8 mouse cellular contexts compared by ENCODE assay signal in the genomic region with DNA sequence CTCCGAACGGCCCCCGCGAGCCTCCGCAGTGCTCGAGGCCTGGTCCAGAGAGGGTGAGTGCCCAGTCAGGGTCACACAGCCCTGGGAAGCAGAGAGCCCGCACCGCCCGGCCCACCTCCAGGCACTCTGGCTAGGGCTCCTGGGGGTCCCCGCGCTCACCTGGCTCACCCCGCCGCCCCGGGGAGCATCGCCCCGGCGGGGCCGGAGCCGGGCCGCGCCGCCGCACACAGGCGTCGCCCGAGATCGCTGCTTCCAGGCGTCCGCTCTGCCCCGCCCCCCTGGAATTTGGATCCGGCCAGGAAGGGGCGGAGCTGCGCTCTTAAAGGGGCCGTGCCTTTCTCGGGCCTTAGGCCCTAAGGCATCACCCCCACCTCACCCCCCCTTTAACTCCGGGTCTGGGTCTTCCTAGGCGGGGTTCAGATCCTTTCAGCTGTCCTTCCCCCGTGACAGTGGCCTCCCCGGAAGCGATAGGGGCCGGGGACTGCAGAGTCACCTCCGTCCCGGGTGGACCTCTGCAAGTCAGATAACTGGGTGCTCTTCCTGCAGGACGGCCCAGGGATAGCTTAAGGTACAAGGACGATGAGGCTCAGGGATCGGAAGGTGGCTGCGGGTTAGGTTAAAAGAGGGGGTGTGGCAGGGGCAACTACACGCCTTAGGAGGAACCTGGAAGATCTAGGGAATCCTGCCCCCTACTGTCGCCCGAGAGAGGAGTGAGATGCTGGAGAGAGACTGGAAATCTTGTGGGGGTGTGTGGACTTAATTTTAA. TPM values are rescaled to one million over a fixed set of nuclear protein-coding genes. Genes with fewer than 3 reads are reported as not detected.
A peak's percentile ranks its signal among the peaks of the same experiment; 100 is the strongest.
DNase-seq lines count a peak whose midpoint lies in the region; ATAC-seq and TF ChIP-seq lines count a peak whose summit lies in the region.

A gene (minus strand): TSS at position 272 of the 766 bp plus-strand sequence.

- H3K4me2 ChIP-seq in intestine, embryonic 15.5 days (replicated peaks): peak within 1 kb of the TSS; percentile 95
- peak within 1 kb of the TSS; percentile 92 for H3K4me2 ChIP-seq in limb, embryonic 11.5 days (ENCODE audit: low read depth, severe bottlenecking)
- H3K4me2 ChIP-seq in midbrain, embryonic 13.5 days (replicated peaks): peak within 1 kb of the TSS; percentile 86

- H3K36me3 ChIP-seq in intestine, embryonic 15.5 days: peaks cover 18% of the 10 kb centered on the region
- peaks cover 11% of the 10 kb centered on the region for H3K36me3 ChIP-seq in limb, embryonic 11.5 days (ENCODE audit: control insufficient read depth, insufficient read depth, low read length)
- peaks cover 23% of the 10 kb centered on the region for H3K36me3 ChIP-seq in midbrain, embryonic 13.5 days
- H3K36me3 ChIP-seq in spleen, adult 2 months (ENCODE audit: control insufficient read depth, insufficient read depth, low read length): peaks cover 12% of the 10 kb centered on the region

- ATAC-seq in intestine, embryonic 15.5 days: peak; percentile 86
- ATAC-seq in limb, embryonic 11.5 days (ENCODE audit: insufficient number of reproducible peaks, low FRiP score, low TSS enrichment, low read depth): peak; percentile 79
- ATAC-seq in midbrain, embryonic 13.5 days: peak; percentile 84

- peak within 1 kb of the TSS; percentile 74 for H3K27ac ChIP-seq in intestine, embryonic 15.5 days
- no peak within 1 kb of the TSS for H3K27ac ChIP-seq in limb, embryonic 11.5 days (replicated peaks; ENCODE audit: low read depth, low read length)
- H3K27ac ChIP-seq in midbrain, embryonic 13.5 days: no peak within 1 kb of the TSS; the same call in 1 of the 2 replicates
- no peak within 1 kb of the TSS; the same call in 1 of the 2 replicates for H3K27ac ChIP-seq in spleen, adult 2 months (ENCODE audit: insufficient read depth, low read length)

- intact Hi-C loops in gastrocnemius, postnatal 36 days (cut with DNase I): loop anchor here (1.0 to 2.0 kb wide), 2 partner anchors 34 to 50 kb away; a partner anchor contains a TSS

- no peaks in the 10 kb centered on the region for H3K9me3 ChIP-seq in intestine, embryonic 15.5 days
- no peaks in the 10 kb centered on the region for H3K9me3 ChIP-seq in limb, embryonic 11.5 days (ENCODE audit: control insufficient read depth, low read length)
- H3K9me3 ChIP-seq in midbrain, embryonic 13.5 days: no peaks in the 10 kb centered on the region

- peak within 1 kb of the TSS; percentile 76 for H3K4me3 ChIP-seq in intestine, embryonic 15.5 days (replicated peaks)
- peak within 1 kb of the TSS; percentile 67 for H3K4me3 ChIP-seq in limb, embryonic 11.5 days (ENCODE audit: low read depth, low read length)
- peak within 1 kb of the TSS; percentile 69 for H3K4me3 ChIP-seq in midbrain, embryonic 13.5 days (replicated peaks)
- peak within 1 kb of the TSS; percentile 55 for H3K4me3 ChIP-seq in spleen, adult 2 months (ENCODE audit: extremely low read depth, insufficient read depth, insufficient read length)

- peak within 1 kb of the TSS; percentile 82 for H3K9ac ChIP-seq in intestine, embryonic 15.5 days
- H3K9ac ChIP-seq in limb, embryonic 11.5 days (ENCODE audit: low read length): peak within 1 kb of the TSS; percentile 74
- H3K9ac ChIP-seq in midbrain, embryonic 13.5 days (replicated peaks): peak within 1 kb of the TSS; percentile 80

- peaks cover 21% of the 10 kb centered on the region for H3K27me3 ChIP-seq in intestine, embryonic 15.5 days (replicated peaks)
- peaks cover 46% of the 10 kb centered on the region for H3K27me3 ChIP-seq in limb, embryonic 11.5 days (ENCODE audit: control insufficient read depth, insufficient read depth, low read length)
- peaks cover 47% of the 10 kb centered on the region for H3K27me3 ChIP-seq in midbrain, embryonic 13.5 days
- H3K27me3 ChIP-seq in spleen, adult 2 months (ENCODE audit: control insufficient read depth, insufficient read depth, low read length): peaks cover 22% of the 10 kb centered on the region

- no peak for TF ChIP-seq POLR2A in spleen, adult 2 months (IDR thresholded peaks at IDR 0.05; ENCODE audit: low read depth, low read length)

- WGBS in intestine, embryonic 15.5 days: under 1% methylated on average over 50 of the region's 50 CpGs
- WGBS in limb, embryonic 11.5 days: under 1% methylated on average over 49 of the region's 50 CpGs
- WGBS in midbrain, embryonic 13.5 days: under 1% methylated on average over 46 of the region's 50 CpGs
- 2% methylated on average over 50 of the region's 50 CpGs for WGBS in spleen, adult 2 months

- H3K4me1 ChIP-seq in intestine, embryonic 15.5 days (replicated peaks): peaks cover 36% of the 10 kb centered on the region
- H3K4me1 ChIP-seq in limb, embryonic 11.5 days (ENCODE audit: control insufficient read depth, insufficient read depth, low read length): peaks cover 32% of the 10 kb centered on the region
- H3K4me1 ChIP-seq in midbrain, embryonic 13.5 days (replicated peaks): peaks cover 48% of the 10 kb centered on the region
- peaks cover 17% of the 10 kb centered on the region for H3K4me1 ChIP-seq in spleen, adult 2 months (ENCODE audit: control insufficient read depth, insufficient read depth, insufficient read length)

- TF ChIP-seq CTCF in spleen, adult 2 months (IDR thresholded peaks at IDR 0.05; ENCODE audit: extremely low read depth, insufficient read depth, insufficient read length, insufficient replicate concordance): peak; percentile 40; the same call in 1 of the 2 replicates

- DNase-seq in urinary bladder, adult 18-20 months (ENCODE audit: low spot score in 2 of 2): peak; percentile 84 to 91
- no peak for DNase-seq in urinary bladder, postnatal 10 days (ENCODE audit: low spot score)
- peak; percentile 82 for DNase-seq in embryo, embryonic 11.5 days (ENCODE audit: low read depth, low spot score)
- DNase-seq in gastrocnemius, postnatal 36 days: peak; percentile 84 to 87
- peak; percentile 91 for DNase-seq in limb, embryonic 11.5 days (ENCODE audit: low spot score)
- peak in 1 of 2 experiments; percentile 57 for DNase-seq in spleen, adult 2 months (ENCODE audit: low read depth in 1 of 2, low spot score in 2 of 2)

RNA-seq across cellular contexts. Expression of the gene that starts here (rescaled TPM):
- total RNA-seq in gastrocnemius, postnatal 36 days (2021): 1 to 10 TPM; 3.9 to 4.9 TPM
- 28.2 and 28.5 TPM in 2 replicates for polyA plus RNA-seq in intestine, embryonic 15.5 days (2015; fragmentation: Nextera tagmentation; extraction: Ambion mirVana)
- 30.3 and 34.2 TPM in 2 replicates for polyA plus RNA-seq in limb, embryonic 11.5 days (2014; fragmentation: Nextera tagmentation; extraction: Ambion mirVana)
- 13.0 and 20.9 TPM in 2 replicates for polyA plus RNA-seq in midbrain, embryonic 13.5 days (2015; fragmentation: Nextera tagmentation; extraction: Ambion mirVana)
- polyA plus RNA-seq in spleen, adult 2 months (2012; rRNA removed): 35.5 and 36.5 TPM in 2 replicates
